Mouse (Mus musculus) small intestine, adult 2 months (tissue): ENCODE results near the gene Car6.

ENCODE experiments used
- CTCF ChIP-seq: fragments of 200-500 bp; IDR thresholded peaks from 2 replicates; pipeline ENCODE4 v1.5.1; 2012; ENCODE audit warnings: low read depth, mild to moderate bottlenecking, control low read depth, inconsistent platforms, low read length, moderate library complexity, mixed read lengths; ENCODE audit not compliant: insufficient replicate concordance, insufficient read length; ENCODE audit errors: extremely low read depth
- POLR2A ChIP-seq: fragments of 200-500 bp; IDR thresholded peaks from 2 replicates; pipeline ENCODE4 v1.6.1; 2012; ENCODE audit warnings: low read depth, mild to moderate bottlenecking, control low read depth, inconsistent platforms, low read length, moderate library complexity

GRCm38 (mm10) chr4:150237636-150238361, 36.7 kb upstream of the Car6 start:
- no peak for TF ChIP-seq CTCF
- no peak; the same call in 1 of the 2 replicates for TF ChIP-seq POLR2A
